Mouse (Mus musculus): Measurements from ENCODE around the gene Hs3st2.

The Hs3st2 gene

GRCm38 (mm10) chr7:121542458-121542857, 150.8 kb downstream of the Hs3st2 start:
- no peak for DNase-seq (ENCODE audit: low read depth, low spot score)

- DNase-seq (ENCODE audit: low read depth, low spot score), result no peak
These were observed 157.8 kb downstream of the Hs3st2 start for GRCm38 (mm10) chr7:121549329-121550022.
